Mouse (Mus musculus): ENCODE data around the gene Cfap100.

Cfap100 gene

DNA sequence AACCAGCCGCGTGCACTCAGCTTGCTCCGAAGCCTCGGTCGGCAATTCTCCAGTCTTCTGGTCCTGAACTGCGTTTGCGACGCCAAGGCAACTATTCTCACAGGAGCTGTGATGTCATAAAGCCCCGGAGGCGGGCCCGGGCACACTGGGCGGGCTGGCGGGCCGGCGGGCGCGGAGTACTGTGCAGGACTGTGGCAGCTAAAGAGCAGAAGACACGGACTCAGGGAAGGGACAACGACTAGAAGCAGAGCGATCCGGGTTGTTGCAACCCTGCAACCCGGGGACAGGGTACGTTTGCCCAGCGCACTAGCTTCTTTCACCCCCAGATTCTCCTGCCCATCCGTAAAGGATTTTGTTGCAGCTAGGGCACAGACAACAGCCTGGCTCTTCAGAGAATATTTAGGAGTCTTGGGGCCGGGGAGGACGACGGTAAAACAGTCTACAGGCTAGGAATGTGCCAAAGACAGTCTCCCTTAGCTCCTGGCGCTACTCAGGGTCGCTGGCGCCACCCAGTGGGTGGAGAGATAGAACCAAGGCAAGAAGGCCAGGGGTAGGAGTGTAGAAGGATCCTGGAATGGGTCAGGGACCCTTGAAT, at the start of gene Cfap100:
Cfap100 (minus strand) TSS at position 418 of the 595 bp plus-strand sequence.
- in situ Hi-C loops (cut with MboI, MseI): no loop called here

GRCm38 (mm10) chr6:90476941-90477518, 48.4 kb upstream of the Cfap100 start:
- in situ Hi-C loops (cut with MboI, MseI): no loop called here

DNA sequence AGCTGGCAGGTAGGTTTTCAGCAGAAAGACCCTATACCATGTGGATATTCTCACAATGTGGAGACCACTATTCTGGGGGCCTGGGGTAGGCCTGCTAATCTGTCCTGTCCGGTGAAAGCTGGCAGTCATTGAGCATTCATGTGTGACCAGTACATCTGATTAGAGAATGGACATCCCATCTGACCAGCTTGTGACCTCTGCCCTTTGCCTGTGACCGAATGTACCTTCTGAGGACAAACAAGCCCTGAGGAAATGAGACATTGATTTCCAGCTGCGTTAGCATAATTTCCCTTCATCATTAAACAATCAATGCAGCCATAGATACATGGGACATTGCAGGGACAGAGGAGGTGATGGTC, 47.2 kb upstream of the Cfap100 start:
- in situ Hi-C loops (cut with MboI, MseI): no loop called here

DNA sequence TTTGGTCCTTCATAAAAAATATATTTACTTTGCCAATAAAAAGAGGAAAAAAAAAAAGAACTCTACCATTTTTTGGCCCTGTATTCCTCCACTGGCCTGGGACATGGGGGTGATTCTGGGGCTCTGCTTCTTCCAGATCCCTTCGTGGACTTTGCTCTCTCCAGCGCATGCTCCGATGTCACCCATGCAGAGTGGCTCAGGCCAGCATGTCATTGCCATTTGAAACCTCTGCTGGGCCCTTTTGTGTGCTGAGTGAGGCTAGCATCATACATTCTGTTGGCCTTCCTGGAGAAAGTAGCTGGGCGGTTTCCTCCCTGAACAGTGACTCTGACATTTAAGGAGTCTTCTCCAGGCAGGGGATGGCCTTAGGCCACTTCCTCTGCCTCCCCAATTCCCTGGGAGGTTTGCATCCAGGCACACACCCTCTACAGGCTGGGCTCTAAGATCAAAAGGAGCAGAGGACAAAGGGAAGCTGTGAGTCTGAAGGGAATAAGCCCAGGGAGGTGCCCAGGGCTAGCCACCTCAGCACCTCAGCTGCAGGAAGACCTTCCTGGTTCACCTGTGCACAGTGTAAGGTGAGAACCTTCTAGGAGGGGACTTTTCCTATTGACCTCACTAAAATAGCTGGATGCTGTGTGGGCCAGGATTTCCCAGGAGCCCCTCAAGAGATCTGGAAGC, 46.7 kb upstream of the Cfap100 start:
- in situ Hi-C loops (cut with MboI, MseI): no loop called here

DNA sequence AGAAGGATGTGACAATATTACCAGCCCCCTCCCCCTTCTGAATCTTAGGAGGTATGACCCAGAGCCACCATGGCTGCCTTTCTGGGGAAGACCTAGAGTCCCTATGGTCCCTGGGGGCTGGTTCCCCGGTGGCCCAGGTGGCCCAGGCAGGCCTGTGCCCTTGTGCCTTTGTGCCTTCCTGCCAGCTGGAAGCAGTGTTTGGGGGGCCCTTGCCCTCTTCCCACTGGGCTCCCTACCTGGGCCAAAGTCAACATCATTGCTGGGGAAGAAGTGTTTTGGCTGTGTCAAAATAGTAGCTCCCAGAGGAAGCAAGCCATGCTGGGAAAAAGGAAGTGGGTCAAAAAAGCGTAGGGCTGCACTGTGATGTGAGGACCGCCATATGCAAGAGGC, 45.8 kb upstream of the Cfap100 start:
- in situ Hi-C loops (cut with MboI, MseI): no loop called here

DNA sequence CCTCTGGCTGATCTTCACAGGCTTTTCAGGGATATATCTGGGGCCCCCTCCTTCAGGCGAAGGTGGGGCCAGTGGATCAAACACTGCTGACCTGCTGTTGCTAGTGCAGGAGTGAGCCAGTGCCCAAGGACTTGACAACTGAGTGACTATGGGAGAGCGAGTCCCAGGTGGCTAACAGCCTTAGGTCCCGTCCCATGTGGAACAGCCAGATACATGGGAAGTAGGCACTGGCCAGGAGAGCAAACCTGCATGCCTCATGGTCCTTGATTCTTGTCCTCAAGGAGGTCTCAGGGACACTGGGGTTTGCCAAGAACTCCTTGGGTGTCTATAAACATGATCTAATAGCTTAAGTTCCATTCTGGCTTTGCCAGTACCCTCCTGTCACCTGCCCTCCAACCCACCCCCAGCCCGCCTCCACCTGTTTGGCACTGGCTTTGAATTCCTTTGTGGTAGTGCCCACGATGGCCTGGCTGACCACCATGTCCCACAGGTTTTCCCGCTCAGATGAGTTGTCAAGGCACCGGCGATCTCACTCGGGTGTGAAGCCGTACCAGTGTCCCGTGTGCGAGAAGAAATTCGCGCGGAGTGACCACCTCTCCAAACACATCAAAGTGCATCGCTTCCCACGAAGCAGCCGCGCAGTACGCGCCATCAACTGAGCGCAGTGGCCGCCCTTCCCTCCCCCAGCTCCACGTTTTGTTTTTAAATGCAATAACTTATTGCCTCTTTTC, 45.2 kb upstream of the Cfap100 start:
- in situ Hi-C loops (cut with MboI, MseI): no loop called here

DNA sequence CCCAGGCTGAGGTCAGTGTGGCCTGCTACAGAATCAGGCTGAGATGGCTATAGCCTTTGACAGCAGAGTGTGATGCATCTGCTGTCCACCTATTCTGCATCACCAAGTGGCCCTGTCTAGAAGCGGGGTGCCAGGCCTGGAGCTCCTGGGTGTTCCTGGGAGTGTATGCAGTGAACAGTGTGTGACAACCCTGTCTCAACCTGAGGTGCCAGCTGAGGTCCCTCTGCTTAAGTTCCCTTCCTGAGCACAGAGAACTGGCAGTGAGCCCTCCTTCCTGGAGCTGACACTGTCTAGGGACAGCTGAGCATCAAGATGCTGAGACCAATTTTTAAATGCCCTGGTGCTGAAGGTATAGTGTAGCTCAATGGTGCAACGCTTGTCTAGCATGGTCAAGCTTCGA, 44.1 kb upstream of the Cfap100 start:
- in situ Hi-C loops (cut with MboI, MseI): no loop called here

- in situ Hi-C loops (cut with MboI, MseI): no loop called here
These were observed 43.5 kb upstream of the Cfap100 start for GRCm38 (mm10) chr6:90472079-90472478.

GRCm38 (mm10) chr6:90470947-90471541, 42.4 kb upstream of the Cfap100 start:
- in situ Hi-C loops (cut with MboI, MseI): no loop called here

DNA sequence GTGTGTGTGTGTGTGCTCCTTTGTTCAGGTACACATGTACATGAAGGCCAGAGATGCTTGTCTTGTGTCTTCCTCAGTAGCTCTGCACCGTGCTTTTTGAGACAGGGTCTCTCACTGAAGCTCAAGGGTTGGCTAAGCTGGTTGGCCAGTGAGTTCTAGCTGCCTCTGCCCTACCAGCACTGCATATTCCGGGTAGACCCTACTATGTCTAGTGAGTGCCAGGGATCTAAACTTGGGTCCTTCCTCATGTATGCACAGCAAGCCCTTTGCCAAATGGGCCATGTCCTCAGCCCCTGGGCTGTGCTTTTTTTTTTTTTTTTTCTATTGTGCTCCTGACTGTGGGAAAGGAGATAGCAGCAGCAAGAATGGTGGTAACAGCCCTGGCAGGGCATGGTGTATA, 41.7 kb upstream of the Cfap100 start:
- in situ Hi-C loops (cut with MboI, MseI): no loop called here

- in situ Hi-C loops (cut with MboI, MseI): no loop called here
These were observed 40.4 kb upstream of the Cfap100 start for GRCm38 (mm10) chr6:90469041-90469440.

DNA sequence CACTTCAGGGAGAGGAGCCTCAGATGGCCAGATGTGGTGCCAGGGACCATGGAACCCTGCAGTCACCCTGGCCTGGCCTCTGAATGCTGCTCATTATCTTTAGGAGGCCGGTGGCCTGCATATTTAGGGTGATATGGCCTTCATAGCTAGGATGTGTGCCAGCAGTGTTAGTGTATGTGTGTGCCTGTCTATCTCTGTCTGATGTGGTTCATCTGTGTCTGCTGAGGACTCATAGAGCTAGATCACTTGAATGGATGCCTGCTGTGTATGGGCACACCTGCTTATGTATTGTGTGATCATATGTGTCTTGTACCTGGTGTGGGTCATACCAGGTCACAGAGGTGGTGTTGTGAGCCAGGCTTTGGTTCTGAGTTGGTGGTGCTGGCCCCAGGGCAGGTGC, 39.6 kb upstream of the Cfap100 start:
- in situ Hi-C loops (cut with MboI, MseI): no loop called here

DNA sequence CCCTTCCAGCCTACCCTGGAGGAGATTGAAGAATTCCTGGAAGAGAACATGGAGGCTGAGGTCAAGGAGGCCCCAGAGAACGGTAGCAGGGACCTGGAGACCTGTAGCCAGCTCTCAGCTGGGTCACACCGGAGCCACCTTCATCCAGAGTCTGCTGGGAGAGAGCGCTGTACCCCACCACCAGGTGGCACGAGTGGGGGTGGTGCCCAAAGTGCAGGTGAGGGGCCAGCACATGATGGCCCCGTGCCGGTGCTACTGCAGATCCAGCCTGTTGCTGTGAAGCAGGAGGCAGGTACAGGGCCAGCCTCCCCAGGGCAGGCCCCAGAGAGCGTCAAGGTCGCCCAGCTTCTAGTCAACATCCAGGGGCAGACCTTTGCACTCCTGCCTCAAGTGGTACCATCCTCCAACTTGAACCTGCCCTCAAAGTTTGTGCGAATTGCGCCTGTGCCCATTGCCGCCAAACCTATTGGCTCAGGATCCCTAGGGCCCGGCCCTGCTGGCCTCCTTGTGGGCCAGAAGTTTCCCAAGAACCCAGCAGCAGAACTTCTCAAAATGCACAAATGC, 38.3 kb upstream of the Cfap100 start:
- in situ Hi-C loops (cut with MboI, MseI): no loop called here

DNA sequence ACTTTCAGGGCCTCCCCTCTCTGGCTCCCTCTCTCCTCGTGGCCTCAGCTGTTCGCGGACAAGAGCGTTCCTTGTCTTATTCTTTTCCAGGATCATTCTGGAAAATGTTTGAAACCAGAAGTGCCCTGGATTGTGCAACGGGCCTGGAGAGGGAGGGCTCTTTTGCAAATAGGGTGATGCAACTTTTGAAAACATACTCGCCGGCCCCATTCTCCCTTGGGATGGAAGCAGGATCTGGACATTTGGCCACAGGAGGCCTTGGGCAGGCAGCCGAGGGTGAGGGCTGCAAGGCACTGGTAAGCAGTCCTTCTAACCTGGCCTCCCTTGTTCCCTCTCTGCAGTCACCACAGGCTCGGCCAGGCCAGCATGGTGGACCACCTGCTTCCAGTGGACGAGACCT, 37.5 kb upstream of the Cfap100 start:
- in situ Hi-C loops (cut with MboI, MseI): no loop called here

- in situ Hi-C loops (cut with MboI, MseI): no loop called here
These were observed 36.5 kb upstream of the Cfap100 start for GRCm38 (mm10) chr6:90465028-90465640.

DNA sequence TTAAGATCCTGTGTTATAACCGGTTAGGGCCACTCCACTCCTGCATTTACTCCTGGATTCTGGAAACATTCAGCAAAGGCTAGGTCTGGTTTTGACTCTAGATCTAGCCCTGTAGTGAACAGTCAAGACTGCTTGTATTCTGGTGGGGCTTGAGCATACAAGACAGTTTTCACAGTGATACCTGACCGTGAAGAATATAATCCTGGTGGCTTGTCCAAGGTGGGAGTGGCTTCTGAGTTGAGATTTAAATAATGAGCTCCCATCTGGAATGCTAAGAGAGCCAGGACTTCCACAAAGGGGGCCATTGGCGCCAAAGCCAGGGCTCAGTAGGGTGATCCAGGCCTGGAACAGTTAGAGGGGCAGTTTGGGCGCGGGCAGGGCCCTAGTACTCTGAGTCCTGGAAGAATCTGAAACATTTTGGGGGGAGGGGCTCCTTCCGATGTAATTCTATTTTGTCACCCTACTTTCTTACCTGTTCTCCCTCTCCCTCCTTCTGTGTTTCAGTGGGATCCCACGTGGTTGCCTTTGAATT, 35.4 kb upstream of the Cfap100 start:
- in situ Hi-C loops (cut with MboI, MseI): no loop called here

DNA sequence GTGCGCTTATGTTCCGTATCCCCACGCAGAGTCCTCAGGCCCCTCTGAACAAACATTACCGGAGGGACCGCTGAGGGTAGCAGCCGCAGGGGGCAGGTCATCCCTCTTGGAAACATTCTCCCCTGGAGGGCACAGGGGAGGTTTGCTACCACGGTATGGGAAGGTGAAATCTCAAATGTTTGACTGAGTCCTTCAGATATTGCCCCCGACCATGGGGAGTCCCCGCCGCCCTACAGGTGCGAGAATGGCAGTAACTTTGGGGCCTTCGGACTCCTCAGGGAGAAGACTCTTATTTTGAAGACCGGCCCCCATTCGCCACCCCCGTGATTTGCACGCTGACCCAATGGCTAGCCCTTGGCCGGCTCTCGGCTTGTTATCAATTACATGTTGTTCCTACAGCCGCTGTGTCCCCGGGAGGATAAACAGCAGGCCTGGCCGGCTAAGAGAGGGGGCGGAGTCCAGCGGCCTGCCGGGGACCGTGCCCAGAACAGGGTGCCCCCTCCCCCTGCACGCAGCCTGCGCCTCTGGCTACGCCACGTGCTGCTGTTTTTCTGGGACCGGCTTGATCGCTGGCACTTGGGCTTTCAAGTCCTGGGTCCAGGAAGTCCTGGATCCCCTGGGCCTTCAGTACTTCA, 34.7 kb upstream of the Cfap100 start:
- in situ Hi-C loops (cut with MboI, MseI): no loop called here

GRCm38 (mm10) chr6:90462841-90463227, 34.2 kb upstream of the Cfap100 start:
- in situ Hi-C loops (cut with MboI, MseI): no loop called here

- in situ Hi-C loops (cut with MboI, MseI): no loop called here
These were observed 33.6 kb upstream of the Cfap100 start, which contains the start of gene Klf15 for GRCm38 (mm10) chr6:90462181-90462706. Klf15 (plus strand) TSS chr6:90462576.

DNA sequence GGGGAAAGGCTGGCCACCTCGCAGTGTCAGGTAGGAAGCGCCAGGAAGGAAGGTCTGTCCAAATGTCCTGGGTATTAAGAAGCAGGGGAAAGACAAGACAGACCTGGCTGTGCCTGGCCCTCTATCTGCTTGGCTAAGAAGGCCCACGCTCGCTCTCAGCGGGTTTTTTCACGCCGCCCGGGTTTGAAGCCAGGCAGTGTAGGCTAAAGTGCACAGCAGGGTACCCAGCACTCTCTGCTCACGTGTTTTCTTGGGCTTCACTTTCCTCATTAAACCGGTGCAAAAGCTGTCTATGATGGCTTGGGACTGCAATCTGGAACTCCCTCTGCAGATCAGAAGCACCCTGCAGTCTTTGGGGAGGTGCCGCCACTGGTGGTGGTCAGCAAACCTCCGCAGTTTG, 33.2 kb upstream of the Cfap100 start:
- in situ Hi-C loops (cut with MboI, MseI): no loop called here

DNA sequence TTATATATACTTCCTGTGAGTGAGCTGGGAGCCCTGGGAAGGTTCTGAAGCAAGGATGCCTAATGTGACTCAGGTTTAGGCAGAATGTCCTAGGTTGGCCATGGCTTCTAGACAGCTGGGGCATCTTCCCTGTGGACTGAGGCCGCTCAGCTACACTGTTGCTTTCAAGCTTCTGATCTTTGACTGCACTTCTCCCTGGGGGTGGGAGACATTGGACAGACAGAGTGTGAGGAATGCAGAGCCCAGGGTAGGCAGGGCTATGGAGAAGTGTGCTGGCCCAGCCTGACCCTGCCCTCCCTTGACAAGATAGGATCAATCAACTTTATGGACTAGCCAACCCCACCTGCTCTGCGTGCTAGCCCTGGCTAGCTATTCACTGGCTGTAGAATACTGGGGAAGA, 32.6 kb upstream of the Cfap100 start:
- in situ Hi-C loops (cut with MboI, MseI): no loop called here
